Mouse (Mus musculus): ENCODE measurements at regions not wholly inside any gene's neighbourhood (a gene's known extent, or its start where the extent isn't known, plus 50 kb on each side); places are given as distances from the start of the nearest gene placed in this dataset.

- no peak for DNase-seq (ENCODE audit: low spot score in 2 of 2)
Measured at GRCm38 (mm10) chr10:118706020-118706419, 164.0 kb downstream of the Dyrk2 start.

DNA sequence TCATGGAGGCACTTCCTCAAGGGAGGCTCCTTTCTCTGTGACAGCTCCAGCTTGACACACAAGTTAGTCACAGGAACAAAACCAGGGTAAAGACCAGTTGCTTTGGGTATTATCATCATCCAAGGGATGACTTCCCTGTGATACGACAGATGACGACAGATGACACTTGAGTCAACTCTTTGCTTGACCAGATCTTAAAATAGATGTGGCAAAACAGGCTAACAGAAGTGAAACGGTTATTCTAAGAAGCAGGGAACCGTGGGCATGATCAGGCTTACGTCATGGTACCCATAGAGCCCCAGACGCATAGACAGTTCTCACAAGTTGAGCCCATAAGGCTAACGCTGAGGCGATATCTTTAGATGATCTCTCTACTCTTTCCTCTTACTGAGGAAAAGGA, 160.3 kb downstream of the Dyrk2 start:
- DNase-seq (ENCODE audit: low spot score in 2 of 2): no peak

DNA sequence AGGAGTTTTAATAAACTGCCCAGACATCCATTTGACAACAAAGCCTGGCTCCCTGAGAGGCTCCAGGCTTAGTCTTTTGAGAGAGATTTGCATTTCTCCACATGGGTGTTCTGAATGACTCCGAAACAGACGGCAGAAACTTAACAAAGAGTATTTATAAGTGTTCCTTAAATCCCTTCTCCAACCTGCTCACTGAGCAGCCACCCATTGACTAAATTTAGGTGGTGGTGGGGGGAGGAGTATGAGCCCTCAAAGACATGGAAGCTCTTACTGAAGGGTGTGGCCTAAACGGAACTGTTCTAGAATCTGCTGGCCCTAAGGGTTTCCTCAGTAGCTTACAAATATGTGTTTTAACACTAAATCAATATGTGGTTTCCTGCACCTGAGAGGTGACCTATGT, 158.5 kb downstream of the Dyrk2 start:
- no peak for DNase-seq (ENCODE audit: low spot score in 2 of 2)

- DNase-seq (ENCODE audit: low spot score in 2 of 2): no peak
Measured at GRCm38 (mm10) chr10:118711951-118712350, 158.1 kb downstream of the Dyrk2 start.

DNA sequence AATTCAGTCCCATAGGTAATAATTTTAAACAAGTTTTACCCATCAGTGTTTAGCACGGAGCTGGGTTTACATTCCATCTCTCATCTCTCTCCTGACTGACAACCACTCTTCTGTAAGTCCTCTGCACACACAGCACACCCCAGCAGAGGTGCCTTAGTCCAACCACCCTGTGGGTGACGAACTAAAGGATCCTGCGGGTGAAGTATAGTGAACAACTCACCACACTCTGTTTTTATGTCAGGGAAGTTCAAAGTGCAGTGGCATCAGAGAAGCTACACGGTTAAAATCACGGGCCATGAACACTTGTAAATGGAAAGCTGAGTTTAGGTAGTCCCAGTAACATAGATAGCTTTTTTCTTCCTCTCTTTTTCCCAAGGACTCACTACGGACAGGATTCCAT, 157.1 kb downstream of the Dyrk2 start:
- DNase-seq (ENCODE audit: low spot score in 2 of 2): no peak

- DNase-seq (ENCODE audit: low spot score in 2 of 2): no peak
Measured at GRCm38 (mm10) chr10:118714179-118714581, 155.8 kb downstream of the Dyrk2 start.

DNA sequence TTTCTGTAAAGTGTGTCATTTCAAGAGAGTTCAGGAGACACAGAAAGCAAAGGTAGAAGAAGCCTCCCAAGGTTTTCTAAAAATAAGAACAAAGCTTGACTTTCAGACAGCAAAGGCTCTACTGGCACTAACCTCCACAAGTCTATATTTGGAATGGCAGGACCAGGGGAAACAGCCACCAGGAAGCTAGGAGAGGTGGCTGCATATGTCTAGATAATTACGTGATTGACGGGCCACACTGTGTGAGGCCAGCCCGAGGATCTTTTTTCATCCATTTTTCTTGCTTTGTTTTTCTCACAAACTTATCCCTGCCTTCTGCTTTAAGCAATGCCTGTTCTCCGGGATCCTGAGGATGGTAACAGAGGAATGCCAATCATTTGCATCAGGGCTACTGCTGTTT, 155.4 kb downstream of the Dyrk2 start:
- no peak for DNase-seq (ENCODE audit: low spot score in 2 of 2)

DNA sequence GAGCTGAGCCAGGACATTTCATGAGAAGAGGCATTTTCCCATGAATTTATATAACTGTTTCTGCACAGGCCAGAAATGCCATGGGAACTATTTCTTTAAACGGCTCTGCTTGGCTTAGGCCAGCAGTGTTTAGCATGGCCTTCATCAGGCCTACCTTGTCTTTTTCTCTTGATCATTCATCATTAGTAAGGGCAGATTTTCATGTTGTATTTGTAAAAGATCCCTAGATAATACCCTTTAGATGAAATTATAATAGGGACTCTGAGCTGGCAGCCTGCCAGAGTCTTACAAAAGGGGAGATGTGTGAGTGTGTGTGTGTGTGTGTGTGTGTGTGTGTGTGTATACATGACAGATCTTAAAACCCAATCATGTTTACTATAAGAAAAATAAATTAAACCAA, 149.4 kb downstream of the Dyrk2 start:
- no peak for DNase-seq (ENCODE audit: low spot score in 2 of 2)

DNA sequence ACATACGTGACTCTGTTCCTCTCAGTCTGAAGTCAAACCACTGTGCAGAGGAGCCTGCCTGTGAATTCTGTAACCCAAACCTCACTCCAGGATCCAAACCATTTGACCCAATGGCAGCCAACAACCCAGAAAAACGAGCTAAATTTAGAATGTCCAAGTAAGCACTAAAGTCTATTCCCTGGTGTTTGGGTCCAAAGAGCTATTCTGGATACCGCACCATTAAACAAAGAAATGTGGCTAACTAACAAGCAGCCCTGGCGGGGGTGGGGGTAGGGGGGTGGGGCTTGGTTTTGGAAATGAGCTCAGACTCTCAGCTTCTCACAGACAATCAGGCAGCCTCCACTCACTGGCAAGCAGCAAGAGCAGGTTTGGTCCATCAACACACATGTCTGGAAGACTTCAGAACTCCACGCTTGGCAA, 147.9 kb downstream of the Dyrk2 start:
- no peak for DNase-seq (ENCODE audit: low spot score in 2 of 2)

GRCm38 (mm10) chr10:118722671-118723070, 147.3 kb downstream of the Dyrk2 start:
- DNase-seq (ENCODE audit: low spot score in 2 of 2): no peak

GRCm38 (mm10) chr10:118736093-118736492, 133.9 kb downstream of the Dyrk2 start:
- DNase-seq (ENCODE audit: low spot score in 2 of 2): no peak

GRCm38 (mm10) chr10:118737064-118737463, 132.9 kb downstream of the Dyrk2 start:
- DNase-seq (ENCODE audit: low spot score in 2 of 2): no peak

DNA sequence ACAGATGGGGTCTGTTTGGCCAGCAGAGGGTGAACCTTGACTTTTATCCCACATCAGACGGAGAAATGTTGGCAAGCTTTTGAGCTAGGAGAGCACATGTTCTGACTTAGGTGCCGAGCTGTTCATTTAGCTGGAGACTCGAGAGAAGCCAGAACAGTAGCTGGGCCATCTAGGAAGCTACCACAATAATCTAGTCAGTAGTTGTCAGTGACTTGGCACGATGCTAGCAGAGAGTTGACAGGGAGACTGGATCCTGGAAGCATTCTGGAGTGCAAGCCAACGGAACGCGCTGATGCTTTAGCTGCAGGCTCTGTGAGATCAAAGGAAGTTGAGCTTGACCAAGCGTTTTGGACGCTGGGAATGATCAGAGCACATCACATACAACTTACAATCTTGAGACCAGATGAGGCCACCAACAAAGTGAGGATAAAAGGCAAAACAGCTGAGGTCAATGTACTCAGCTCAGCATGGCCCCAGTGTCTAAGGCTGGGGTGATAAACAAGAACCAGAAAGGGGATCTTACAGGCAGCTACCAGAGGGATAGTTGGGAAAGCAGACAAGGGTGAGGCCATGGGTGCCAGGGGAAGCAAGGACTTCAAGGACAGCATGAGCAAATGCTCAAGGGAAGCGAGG, 130.0 kb downstream of the Dyrk2 start:
- no peak for DNase-seq (ENCODE audit: low spot score in 2 of 2)

DNA sequence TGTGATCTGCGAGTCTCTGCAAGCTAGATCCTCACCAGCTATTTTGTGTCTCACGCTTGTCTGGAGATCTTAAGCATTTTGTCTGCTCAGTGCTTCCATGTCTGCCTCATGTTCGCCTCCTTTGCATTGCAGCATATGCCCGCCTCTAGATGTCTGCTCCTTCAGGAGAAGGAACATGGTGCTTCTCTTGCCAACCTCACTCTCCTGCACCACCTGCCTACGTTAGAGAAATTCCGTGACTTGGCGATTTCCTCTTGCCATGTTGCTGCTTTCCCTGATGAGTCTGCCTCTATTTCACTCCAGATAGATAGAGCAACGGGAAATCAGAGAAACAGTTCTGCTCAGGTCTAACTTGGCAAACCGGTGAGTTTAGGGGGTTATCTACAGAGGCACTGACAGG, 126.2 kb downstream of the Dyrk2 start:
- DNase-seq (ENCODE audit: low spot score in 2 of 2): no peak

DNA sequence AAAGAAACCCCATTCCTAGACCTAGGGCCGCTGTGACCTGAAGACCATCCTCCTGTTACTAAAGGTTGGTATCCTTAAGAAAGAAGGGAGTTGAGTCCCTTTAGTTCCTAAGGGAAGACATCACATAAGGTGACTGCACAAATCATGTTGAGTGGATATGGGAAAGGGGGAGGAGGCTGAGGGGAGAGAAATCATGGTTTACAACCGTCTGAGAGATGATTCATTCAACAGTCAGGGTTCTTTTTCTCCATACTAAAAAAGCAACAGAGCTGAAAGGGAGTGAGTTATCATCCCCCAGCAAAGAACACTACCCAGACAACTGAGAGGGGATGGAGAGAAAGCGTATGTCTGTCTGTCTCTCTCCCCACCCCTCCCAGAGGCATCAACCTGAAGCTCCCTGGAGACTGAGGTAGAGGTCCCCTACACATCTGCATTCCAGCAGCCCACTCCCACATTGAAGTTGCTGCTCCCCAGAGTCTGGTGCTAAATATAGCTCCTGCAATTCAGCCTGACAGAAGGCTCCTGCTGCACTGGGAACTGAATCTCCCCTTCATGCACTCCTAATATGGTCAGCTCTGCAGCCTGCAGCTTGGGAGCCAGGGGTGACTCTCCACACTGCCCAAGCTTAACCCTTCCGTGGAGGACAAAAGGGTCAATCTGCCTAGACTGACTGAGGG, 123.2 kb downstream of the Dyrk2 start:
- DNase-seq (ENCODE audit: low spot score in 2 of 2): no peak

DNA sequence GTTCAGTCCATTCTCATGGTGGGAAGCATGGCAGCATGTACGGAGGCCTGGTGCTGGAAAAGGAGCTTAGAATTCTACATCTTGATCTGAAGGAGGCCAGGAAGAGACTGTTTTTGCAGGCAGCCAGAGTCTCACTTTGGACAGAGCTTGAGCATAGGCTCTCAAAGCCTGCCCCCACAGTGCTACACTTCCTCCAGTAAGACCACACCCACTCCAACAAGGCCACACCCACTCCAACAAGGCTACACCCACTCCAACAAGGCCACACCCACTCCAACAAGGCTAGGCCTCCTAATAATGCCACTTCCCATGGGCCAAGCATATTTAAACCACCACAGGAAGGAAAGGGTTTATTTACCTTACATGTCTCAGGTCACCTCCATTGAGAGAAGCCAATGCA, 121.0 kb downstream of the Dyrk2 start:
- no peak for DNase-seq (ENCODE audit: low spot score in 2 of 2)

DNA sequence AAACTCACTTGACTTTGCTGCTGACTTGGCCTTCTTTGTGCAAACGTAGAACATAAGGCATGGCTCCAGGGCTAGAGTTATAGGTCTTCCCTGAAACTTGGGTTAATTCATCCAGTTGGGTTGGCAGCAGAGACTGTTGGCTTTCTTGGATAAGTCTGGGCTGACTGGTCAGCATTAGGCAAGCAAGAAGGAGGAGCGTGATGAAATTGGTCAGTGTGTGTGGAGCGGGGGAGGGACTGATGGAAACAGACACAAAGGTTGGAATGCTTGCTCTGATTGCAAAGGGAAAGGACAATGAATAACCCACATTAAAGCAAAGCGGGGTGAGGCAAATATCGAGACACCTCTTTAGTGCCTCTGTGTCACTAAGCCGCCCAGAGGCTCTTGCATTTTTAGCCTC, 120.3 kb downstream of the Dyrk2 start:
- DNase-seq (ENCODE audit: low spot score in 2 of 2): no peak

DNA sequence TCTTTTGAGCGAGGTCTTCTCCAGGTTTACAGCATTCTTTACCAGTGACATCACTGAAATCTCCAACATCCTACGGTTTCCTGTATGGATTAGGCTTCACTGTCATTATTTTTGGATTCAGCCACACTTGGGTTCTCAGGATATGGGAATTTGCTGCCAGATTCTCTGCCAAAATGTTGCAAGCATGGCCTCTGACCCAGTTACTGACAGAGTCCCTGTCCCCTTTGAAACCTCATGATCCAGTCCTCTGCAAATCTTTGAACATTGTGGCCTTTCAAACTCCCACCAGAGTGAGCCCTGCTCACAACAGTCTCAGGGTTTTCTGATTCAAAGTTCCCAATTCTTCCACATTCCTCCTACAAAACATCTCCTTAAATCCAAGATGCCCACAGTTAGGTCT, 118.9 kb downstream of the Dyrk2 start:
- no peak for DNase-seq (ENCODE audit: low spot score in 2 of 2)

DNA sequence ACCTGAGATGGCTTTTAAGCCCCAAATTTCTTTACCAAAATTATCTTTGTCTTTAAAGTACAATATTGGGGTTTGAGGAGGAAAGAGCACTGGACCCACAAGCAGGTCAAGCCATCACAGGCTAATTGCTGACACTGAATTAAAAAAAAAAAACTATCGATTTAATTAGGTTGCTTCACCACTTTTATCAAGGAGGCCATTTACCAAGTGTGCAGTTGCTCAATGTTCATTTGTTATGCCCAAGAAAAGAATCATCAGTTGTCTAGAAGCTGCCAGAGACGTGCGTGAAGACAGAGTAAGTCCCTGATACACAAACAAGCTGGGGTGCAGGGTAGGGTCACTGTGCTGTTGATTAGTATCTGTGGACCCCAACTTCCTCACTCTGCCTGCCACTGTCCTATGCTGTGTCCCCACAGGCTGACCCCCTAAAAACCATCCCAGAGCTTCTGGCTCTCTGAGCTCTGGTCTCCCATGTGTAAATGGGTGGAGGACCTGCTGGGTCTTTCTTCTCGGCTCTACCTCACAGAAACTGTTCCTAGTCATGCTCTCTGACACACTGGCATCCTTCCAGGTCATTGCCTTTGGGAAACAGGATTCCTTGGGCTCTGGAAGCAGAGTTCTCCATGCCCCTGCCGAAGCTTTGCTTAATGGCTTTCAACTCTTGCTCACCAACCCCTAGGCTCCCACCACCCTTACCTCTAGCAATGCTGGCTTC, 116.8 kb downstream of the Dyrk2 start:
- DNase-seq (ENCODE audit: low spot score in 2 of 2): no peak

GRCm38 (mm10) chr10:118754791-118755190, 115.2 kb downstream of the Dyrk2 start:
- DNase-seq (ENCODE audit: low spot score in 2 of 2): no peak

DNA sequence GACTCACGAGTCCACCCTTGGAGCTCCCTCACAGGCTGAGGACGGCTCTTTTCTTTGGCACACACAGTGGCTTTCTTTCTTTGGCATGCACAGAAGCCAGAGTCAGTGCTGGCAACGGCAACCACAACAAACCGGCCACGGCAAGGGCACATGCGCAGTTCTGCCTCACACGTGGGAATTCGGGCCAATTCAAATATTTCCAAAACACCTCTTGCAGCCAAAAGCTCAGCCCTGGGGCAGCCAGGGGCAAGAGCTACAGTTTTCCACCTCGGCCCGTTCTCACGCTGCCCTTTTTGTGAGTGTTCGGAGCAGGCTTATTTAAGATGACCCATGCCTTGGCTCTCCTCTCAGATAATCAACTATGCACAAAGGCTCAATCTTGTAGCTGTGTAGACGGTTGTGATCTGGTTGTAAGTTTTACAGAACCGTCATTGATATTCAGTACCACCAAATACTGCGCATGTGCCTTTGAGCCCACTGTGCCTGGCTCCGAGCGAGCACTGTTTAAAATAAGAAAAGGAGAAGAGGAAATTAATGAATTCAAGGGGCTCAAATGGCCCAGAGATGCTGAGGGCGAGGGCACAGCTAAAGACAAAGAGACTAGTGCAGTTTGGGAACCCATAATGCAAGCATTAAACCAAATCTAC, 111.1 kb downstream of the Dyrk2 start:
- DNase-seq (ENCODE audit: low spot score in 2 of 2): peak; percentile 29 to 50

- no peak for DNase-seq (ENCODE audit: low spot score in 2 of 2)
Measured at GRCm38 (mm10) chr10:118760441-118760840, 109.6 kb downstream of the Dyrk2 start.

All from layer of hippocampus, postnatal 10 days (tissue).